Mouse (Mus musculus) 416B (cell line): Measurements from ENCODE around the gene Galk2.

Experiments
- DNase-seq: peaks from one replicate; pipeline ENCODE4 v3.0.0; 2011; ENCODE audit warnings: low read depth

Gene Galk2

DNA sequence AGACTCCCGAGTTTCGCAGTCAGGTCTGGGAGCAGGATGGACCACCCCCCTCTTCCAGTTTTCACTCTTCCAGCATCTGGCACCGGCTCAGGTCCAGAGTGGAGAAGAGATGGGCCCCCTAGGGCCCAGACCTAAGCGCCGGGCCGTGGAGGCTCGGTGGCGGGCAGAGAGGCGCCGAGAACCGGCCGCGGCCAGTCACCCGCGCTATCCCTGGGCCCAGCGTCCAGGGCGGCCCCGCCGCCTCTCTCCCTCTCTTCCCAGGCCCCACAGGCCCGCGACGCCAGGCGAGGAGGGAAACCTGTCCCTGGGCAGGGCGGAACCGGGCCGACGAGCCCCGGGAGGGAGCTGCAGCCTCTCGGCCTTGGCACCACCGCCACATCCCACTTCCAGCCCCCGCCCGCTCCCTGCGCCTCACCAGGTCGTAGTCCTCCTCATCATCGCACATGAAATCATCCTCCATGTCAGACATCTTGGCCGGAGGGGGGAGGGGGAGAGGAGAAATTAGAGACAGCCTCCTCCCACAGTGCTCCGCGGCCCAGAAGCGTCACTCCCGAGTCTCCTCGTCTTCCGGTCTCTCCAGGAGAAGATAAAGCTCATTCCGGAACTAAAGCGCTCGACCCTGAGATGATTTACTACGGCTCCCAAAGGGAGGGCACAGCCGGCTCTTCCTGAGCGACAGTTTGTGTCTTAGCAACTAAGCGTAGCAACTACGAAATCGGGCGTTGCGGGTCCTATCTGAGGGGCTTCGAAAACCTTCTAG is at the start of gene Galk2, which contains the start of gene Cops2:
TSS of gene Galk2 (plus strand) at position 589 of the 760 bp plus-strand sequence.
TSS of gene Cops2 (minus strand) at position 619 of the 760 bp plus-strand sequence.
- peak; percentile 97 for DNase-seq

DNA sequence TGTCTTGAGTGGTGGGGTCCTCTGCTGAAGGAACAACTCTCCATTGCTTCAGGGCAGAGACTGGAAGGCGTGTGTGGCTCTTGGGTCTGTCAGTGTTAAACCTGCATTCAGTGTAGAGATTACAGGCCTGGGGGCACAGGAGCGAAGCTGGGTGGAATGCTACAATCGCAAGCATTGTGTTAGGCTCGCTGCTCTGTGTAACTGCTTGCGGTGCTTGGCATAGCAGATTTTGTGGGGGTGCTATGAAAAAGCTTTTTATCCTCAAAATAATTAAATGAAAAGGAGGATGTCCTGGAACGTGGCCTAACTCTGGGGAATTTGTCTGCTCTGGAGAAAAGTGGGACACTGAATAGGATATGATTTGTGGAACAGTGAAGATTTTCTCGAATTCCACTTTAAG is 49.4 kb upstream of the Galk2 start:
- DNase-seq = no peak

DNA sequence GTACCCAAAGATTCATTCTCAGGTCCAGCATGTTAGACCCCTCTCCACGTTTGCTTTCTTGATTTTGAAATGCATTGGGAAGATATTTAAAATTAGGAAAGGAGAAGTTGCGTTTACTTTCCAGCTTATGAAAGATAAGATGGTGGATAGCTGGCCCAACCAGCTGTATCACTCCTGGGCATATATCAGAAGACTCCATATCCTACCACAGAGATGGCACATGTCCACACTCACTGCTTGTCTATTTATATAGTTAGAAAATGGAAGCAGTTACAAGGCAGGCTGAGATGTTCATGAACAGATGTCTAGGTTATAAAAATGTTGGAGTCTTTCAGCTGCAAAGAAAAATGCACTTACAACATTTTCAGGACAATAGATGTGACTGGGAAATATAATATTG is 47.6 kb upstream of the Galk2 start:
- no peak for DNase-seq

DNA sequence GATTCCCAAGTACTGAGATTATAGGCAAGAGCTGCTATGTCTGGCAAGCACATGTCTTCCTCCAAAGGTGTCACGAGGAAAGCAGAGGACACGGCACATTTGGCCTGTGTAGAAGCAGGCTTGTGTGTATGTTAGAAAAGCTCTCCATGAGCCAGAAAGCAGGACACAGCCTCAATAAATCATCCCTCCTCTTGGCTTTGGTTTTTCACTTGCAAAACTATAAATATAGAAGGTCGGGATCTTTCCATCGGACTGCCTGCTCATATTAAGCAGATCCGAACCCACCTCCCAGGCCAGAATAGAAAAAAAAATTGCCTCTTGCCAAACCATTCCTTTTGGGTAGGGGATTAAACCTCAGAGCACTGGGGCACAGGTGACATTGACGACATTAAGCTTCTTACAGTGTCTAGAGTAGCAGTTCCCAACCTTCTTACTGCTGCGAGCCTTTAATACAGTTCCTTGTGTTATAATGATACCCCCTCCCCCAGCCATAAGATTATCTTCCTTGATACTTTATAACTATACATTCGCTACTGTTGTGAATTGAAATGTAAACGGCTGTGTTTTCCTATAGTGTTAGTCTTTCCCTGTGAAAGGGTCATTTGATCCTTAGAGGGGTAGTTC is 44.8 kb upstream of the Galk2 start:
- no peak for DNase-seq

DNA sequence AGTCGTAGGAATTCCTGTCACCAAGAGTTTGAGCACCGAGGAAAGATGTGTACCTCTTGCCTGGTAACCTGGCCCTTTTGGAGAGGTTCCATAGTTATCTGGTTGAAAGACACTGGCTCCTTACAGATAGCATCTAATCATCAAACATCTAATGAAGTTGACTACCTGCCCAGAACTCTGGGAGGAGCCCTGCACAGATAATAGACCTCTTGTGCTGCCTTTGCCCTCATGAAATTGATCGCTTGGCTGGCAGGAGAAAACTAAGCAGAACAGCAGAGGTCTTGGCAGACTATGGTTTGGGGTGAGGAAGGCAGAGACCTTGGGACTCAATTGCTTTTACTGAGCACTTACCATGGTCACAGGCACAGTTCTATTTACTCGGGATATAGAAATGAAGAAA is 38.5 kb upstream of the Galk2 start:
- no peak for DNase-seq

DNA sequence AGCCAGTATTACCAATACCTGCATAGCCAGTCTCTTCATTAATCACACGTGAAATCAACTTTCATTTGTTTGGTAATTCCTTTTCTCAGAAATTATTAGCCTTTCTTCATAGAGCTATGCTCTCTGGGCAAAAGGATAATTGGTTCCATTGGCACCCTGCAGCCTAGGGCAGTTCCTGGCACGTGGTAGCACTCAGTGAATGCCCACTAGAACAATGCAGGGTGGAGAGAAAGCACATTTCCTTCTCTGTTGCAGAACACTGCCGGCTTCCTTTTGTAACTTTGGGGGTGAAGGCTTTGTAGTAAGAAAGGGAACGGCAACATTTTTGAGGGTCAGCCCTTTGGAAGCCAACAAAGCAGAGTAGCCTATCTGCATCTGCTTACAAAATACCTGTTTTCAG is 32.7 kb upstream of the Galk2 start:
- no peak for DNase-seq

DNA sequence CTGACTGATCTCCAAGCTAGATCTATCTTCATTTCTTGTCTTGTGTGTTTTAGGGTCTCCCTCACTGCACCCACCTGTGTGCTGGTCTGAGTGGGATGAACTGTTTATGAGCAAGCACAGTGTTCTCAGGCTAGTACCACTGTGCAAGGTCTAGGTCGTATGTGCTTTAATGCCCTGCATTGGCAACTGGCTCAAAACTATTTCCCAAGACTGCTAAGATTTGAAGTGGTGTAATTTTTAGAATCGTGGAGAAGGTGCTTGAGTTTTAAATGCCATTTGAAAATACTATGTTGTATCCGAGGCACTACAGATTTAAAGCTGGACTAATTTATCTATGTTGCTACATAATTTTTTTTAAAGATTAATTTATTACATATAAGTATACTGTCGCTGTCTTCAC is 31.0 kb upstream of the Galk2 start:
- no peak for DNase-seq

DNA sequence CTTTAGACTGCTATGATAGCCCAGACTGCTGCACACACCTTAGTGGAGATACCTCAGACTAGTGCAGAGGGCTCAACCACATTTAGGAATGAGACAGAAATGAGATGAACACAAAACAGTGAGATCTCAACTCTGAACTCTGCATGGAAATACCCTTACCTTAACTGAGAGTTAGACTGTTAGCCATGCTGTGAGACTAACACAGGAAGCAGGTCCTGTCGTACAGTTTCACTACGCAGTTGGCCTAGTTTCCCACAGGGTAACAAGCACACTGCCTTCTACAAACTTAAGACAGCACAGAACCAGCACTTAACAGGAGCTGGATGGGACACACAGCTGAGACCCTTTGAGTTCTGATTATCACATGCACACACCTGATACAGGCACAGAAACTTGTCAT is 29.0 kb upstream of the Galk2 start:
- DNase-seq = no peak

DNA sequence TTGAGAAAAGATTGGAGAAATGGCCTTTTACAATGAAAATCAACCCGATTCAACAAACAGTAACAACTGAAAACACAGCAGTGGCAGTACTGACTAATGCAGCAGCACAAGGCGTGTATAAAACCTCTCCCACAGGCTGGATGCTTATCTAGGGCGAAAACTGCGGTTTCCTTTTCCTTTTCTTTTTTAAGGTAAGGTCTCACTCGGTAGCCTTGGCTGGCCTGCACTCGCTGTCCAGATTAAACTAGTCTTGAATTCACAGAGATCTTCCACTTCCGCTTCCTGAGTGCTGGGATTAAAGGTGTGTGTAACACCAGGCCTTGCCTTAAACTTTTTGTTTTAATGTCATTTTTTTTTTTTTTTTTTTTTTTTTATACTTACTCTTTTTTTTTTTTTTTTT is 20.8 kb upstream of the Galk2 start:
- peak; percentile 91 for DNase-seq

DNA sequence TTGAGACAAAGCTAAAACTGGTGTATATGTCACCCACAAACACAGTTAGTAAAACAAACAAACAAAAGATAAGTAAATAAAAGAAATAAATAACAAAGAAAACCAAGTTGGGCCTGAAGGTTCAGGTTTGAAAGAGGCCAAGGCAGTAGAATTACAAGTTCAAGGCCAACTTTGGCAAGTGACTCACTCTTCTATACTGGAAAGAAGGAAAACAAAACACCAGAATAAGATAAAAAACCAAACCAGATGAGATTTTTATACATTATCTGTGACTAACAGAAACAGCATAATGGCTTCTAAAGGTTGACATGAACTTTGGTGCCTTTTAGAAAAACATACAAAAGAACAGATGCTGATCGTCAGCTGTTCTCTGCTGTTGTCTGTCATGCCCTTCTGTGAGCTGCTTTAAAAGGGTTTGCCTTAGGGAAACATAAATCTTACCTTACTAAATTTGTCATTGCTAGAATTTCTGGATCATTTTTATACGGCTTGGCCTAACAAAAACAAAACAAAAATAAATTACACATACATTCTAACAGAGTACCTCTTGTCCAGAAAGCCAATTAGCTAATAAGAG is 20.1 kb upstream of the Galk2 start:
- DNase-seq = peak; percentile 71

DNA sequence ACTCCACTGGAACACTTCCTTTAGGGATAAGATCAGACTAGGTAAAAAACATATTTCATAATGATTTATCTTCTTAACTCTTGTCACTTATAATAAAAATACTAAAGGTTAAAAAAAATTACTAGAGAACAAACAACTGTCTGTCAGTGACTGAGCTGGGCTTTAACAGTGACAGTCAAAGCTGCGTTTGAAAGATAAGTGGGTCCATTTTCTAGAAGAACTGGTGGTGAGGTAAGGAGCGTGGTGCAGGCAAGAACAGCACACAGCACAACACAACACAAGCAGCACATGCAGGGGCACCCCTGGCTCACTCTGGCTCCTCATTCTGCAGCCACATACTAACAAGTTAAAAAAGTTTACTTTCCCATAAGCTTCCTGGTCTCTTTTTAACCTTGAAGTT is 7.7 kb upstream of the Galk2 start:
- DNase-seq = no peak

DNA sequence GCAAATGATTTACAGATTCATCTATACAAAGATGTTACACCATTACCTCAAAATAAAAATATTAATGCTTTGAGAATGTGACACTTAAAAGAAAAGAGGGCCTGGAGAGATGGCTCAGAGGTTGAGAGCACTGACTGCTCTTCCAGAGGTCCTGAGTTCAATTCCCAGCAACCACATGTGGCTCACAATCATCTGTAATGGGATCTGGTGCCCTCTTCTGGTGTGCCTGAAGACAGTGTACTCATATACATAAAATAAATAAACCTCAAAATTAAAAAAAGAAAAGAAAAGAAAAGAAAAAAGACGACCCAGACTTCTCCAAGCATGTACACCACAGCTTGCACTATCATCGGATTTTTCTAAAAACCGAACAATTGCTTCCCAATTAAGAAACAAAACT is 1.2 kb upstream of the Galk2 start:
- DNase-seq = no peak

DNA sequence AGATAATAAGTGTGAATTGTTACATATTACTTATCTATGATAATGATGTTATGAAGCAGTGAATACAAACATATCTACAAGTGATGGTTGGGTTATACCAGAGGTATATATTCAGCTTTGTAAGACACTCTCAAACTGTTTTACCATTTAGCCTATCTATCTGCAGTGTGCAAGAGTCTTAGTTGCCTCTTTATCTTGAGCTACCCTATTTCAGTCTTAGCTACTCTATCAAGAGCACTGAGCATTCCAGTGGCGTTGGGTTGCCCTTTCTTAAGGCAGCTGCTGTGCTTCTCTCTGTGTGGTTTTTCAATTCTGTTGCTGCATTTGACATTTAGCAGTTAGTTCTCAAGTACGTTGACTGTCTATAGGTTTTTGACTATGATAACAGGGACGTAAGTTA is 4.9 kb downstream of the Galk2 start:
- no peak for DNase-seq

DNA sequence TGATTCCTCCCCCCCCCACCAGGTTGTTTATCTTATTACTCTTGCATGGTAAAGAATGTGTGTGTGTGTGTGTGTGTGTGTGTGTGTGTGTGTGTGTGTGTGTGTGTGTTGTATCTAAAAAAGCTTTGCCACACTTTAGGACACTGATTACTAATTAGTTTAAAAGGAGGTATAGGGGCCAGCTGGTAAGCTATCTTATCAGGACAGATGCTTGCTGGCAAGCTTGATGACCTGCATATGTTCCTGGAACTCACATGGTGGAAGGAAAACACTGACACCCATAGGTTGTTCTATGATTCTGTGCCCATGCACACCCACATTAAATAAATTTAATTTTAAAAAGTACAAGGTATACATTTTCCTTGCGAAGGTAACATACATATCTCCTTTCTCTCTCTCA is 5.6 kb downstream of the Galk2 start:
- no peak for DNase-seq

DNA sequence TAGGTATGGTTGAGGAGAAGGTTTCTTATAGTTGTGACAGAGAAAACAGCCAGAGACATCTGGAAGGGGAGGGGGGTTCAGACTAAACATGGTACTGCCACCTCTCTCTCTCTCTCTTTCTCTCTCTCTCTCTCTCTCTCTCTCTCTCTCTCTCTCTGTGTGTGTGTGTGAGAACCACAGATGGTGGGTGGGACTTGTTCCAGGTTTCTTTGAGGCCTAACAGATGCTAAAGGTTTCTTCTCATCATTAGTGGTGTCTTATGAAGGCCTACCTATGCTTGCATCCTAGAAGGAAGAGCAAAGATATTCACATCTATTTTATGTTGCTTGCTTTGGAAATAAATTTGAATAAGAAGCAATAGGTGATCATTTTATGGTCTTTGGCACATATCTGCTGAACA is 6.7 kb downstream of the Galk2 start:
- DNase-seq = no peak

DNA sequence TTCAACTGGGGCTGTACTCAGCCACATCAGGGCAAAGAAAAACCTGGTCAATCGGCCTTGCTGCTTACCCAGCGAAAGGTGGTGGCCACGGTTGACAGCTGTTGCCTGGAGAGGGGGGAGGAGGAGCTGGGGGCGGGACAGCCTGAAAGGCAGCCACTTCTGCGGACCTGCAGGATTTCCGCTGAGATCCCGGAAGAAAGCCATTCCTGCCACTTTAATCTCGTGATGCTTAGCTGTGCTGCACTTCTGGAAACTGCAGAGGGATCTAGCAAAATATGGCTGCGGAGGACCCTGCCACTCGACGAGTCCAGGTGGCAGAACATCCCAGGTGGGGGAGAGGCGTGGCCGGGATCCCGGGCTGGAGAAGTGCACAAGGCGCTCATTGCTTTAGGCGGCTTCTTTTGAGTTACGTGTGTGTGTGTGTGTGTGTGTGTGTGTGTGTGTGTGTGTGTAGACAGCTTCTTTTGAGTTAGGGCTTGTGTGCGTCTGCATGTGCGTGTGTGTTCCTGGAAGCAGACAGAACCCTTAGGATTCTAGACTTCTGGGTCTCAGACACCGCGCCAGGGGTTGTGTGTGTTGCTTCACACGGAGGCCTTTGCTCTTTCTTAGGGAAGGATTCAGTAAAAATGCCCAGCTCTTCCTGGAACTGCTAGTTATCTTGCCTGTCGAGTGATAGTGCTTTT is 7.3 kb downstream of the Galk2 start:
- DNase-seq = peak; percentile 89

DNA sequence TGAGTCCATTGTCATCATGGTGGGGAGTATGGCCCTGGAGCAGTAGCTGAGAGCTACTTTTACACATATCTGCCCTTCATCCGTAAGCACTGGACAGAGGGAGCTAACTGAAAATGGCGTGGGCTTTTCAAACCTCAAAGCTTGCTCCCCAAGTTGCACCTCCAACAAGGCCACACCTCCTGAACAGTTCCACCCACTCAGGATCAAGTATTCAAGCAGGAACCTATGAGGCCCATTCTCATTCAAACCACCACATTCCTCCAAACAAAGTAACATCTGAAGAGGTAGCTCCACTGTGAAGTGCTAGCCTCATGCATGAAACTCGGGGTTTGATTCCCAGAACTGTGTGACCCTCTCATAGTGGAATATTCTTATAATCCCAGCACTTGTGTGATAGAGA is 9.4 kb downstream of the Galk2 start:
- DNase-seq = no peak

DNA sequence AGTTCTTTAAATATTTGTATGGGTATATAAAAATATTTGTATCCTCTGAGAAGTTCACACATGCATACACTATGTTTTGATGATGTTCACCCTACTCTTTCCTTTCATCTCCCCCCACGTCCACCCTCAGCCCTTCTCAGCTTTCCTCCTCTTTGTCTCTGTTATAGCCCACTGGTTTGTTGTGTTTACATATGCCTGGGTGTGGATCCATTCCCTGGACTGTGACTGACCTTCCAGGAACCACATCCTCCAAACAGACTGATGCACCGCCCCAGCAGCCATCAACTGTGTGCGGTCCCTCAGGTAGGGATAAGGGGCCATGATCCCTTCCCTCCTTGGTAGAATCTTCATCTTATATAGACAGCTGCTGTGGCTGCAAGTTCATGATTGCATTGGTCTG is 11.2 kb downstream of the Galk2 start:
- DNase-seq = no peak

DNA sequence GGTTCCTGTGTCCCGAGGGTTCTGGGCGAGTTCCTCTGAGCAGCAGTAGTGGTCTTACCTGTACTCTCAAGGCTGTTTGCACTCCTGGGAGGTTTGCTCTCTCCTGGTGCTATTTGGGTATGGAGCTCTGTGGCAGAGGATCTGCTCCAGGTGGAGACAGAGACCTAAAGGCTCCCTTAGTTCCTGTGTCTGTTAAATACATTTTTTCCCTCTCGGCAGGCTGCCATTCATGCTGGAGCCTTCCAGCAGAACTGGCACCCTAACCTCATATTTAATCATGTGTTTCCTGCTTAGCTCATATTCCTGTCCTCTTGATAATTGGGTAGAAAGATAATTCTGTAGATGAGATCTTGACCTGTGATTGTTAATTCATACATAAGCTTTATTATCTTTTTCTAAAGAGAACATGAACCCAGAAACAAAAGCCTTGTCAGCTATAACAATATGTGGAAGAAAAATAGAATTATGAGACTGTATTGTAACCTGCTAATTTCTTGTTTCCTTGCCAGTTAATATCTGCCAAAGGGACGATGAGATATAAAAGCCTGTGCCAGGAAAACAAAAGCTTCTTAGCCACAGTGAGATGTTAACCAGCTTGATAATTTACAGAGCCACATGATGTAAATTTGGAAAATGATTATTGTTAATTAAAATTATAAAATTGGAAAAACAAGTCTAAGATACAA is 27.1 kb downstream of the Galk2 start:
- DNase-seq = no peak

DNA sequence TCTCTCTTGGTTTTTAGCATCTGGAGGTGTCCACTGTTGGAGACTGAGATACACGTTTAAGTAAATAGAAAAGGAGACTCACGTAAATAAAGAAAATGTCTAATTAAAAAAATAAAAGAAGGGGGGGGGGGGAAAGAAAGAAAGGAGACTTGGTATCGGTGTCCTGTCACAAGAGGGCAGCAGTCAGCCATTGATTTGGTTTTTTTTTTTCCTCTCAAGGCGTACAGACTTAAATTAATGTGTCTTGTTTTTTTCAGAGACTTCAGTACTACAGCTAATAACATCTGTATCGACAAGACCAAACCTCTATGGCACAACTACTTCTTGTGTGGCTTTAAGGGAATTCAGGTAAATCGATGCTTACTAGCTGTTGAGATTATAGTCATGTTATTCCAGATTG is 34.2 kb downstream of the Galk2 start:
- DNase-seq = peak; percentile 79

DNA sequence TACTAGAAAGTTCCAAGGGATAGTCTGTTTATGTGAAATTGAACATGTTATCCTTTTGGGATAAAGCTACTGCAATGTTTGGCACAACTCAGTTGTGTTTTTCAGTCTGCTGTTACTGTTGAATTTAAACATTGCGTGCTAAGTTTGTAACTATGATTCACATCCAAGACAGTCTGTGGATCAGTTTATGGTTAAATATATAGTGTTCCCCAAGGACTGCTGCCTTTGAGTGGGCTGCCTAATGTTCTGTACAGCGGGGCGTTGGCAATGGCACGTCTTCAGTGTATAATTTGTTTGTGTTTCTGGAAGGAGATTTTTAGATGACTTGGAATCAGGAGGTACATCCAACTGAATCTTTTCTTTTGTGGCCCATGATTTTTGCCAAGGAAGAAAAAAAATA is 36.2 kb downstream of the Galk2 start:
- DNase-seq = no peak

DNA sequence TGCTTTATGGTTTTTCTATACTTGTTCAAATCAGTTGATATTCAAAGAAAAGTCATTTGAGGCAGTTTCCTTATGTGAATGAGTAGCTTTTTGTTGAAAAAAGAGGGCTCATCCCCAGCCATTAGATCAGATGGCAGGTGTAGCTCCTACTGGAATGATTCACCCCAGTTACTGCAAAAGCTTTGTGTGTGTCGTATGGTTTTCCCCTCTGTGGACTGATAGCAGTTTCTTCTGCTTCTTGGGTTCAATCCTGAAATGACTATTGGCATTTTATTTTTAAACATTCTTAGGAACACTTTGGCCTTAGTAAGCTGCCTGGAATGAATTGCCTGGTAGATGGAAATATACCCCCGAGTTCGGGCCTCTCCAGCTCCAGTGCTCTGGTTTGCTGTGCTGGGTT is 37.4 kb downstream of the Galk2 start:
- no peak for DNase-seq
